Mouse (Mus musculus) heart, adult 2 months (tissue): ENCODE measurements around the gene Slc12a9.

Experiments
- CTCF ChIP-seq: fragments of 200-600 bp; IDR thresholded peaks from 2 replicates; pipeline ENCODE4 v1.8.1; 2022; ENCODE audit warnings: antibody characterized with exemption, mild to moderate bottlenecking, moderate library complexity
- POLR2A ChIP-seq: fragments of 200-500 bp; IDR thresholded peaks from 2 replicates; pipeline ENCODE4 v1.6.1; 2011; ENCODE audit warnings: mild to moderate bottlenecking, low read depth, low read length, control low read depth; ENCODE audit not compliant: insufficient read depth

DNA sequence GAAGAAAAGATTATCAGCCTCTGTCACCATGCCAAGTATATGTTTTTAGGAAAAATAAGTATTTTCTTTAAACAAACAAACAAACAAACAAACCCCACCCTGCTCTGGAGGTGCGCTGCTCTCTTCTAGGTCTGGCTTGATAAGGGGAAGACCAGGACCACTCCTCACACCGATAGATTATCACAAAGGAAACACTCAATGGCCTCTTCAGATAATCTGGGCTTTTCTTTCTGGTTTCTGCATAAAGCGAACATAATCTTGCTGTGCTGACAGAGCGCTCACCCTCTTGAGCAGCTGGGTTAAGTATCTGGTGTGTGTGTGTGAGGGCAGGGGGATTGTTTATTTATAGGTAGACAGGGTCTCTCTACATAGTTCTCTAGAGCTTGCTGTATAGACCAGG is 29.8 kb downstream of the Slc12a9 start:
- TF ChIP-seq CTCF (no peak), POLR2A (no peak)
